Mouse (Mus musculus) B cell, adult 2 months (primary cell): ENCODE measurements around the gene Grk2.

Experiments used
- DNase-seq, 2 experiments: peaks; one replicate each; pipeline ENCODE4 v3.0.0; 2022

The Grk2 gene

DNA sequence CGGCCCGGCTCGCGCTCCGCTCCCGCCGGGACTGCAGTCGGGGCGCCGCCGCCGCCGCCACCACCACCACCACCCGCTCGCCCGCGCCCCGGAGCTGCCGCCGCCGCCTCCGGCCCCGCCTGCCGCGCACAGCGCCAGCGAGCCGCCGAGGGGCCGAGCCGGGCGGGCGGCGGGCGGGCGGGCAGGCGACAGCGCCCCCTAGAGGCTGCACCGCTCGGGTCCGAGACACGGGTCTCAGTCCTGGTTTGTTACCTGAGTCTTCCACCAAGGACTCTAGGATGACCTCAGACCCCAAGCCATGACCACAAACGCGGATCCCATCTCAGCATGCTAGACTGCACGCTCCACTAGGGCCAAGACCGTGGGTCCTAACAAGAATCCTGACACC, at the start of gene Grk2:
TSS of gene Grk2 (minus strand) at position 33 of the 388 bp plus-strand sequence.
- peak; percentile 87 to 90 for DNase-seq

DNA sequence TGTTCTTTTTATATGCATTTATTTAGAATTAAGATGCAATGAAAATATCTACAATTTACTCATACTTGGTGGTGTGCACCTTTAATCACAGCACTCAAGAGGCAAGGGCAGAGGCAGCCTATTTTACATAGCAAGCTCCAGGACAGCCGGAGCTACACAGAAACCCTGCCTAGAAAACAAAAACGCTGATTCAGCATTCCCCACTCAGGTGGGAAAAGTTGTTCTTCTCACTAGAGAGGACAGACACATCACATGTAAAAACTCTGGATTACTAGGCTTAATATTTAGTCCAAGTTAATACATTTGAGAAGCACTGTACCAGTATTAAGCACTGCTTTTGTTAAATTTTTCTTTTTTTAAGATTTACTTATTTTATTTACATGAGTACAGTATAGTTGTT, 43.4 kb upstream of the Grk2 start:
- no peak for DNase-seq

DNA sequence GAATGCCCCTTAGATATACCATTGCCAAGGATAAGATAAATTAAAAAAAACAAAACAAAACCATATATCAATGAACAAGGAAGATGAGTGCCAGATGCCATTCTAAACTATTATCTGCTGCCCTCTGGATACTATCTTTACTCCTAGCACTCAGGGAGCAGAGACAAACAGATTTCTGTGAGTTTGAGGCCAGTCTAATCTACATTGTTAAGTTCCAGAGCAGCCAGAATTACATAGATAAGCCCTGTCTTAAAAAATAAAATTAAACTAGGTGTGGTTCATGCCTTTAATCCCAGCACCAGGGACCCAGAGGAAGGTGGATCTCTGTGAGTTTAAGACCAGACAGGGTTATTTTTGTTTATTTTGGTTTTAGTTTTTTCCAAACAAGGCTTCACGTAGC, 40.5 kb upstream of the Grk2 start:
- no peak for DNase-seq

DNA sequence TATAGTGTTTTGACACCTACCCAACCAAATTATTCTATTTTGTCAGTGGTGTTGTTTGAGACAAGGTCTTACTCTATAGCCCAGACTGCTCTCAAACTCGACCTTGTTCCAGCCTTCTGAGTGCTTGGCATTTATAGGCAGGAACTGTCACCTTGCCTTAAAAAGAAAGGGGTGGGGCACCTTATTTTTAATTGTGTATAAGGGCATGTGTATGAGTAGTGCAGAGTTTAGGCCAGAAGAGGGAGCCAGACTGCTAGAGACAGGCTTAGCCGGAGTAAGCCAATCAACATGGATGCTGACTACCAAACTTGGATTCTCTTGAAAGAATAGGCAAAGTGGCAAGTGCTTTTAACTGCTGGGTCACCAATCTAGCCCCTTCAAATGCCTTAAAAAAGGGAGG, 32.1 kb upstream of the Grk2 start:
- peak; percentile 74 to 79 for DNase-seq

DNA sequence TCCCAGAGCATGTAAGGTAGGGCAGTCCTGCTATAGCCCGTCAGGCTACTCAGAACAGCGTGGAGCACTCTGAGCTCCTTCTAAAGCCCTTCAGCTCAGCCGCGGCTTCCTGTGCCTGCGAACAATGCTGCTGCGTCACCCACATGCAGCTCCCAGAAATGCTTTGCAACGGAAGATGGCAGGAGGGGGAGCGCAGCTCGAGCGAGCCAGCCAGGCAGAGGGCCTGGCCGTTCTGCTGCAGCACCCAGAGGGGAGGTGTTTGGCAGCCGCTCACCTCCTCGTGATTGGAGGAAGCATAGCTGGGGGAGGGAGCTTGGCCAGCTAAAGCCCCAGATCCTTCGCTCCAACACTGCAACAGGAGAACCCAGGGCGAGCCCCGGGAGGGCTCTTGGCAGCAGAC, 27.8 kb upstream of the Grk2 start:
- peak; percentile 86 to 87 for DNase-seq

DNA sequence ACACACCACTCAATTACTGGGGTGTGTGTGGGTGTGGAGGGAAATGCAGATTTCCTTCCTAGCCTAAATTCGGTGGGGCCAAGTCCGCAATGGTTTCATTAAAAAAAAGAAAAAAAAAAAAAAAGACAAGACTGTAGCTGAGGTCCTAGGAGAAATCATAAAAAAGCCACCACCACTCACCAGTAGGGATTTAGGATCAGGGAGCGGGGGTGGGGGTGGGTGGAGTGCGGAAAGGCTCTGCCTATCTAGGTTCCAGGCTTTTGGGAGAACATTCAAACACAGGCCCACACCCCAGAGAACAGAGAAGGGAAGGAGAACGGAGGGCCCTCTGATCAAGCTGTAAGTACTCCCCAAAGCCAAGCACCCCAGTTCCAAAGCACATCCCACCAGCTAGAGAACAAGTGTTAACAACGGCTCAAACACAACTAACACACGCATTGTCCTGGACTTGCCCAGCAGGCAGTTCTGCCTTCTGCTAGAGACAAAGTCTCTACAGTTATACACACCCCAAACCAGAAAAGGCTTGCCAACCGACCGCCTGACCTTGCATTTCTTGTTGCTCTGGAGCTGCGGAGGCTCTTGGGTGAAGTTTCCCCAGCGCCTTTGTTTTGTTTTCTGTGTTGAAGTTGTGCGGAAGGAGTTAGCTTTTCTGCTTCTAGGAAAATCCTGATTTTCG, 27.2 kb upstream of the Grk2 start:
- DNase-seq = peak; percentile 42 to 48

DNA sequence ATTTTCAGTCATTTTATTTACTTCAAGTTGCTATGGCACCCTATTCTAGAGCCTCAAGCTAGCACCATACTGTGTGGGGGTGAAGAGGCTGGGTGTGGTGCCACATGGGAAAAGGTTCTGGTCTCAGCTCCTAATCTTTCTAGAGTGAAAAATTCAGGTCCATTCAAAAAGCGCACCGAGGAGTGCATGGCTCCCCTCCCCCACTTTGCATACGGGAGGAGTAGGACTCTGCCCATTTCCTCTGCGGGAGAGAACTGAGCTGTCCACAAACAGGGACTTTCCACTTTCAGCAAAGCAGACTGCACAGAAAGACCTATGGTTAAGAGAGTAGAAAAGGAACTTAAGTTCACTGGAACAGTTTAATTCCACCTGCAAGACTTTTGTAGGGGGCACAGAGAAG, 26.6 kb upstream of the Grk2 start:
- DNase-seq = peak; percentile 75 to 78

DNA sequence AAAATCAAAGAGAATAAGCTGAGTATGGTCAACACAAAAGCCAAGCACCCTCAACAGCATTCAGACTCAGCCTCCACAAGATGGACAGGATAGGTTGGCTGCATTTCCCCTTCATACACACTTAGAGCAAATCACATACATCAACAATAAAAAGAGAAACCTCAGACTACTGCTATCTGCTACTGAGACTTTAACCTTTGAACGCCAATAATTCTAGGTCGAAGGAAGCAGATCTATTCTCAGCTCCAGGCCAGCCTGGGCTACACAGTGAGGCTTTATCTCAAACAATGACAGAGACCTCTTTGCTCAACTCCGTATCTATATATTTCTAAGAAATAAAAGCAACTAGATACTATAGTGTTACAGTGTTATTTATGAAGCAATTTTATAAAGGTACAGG, 25.3 kb upstream of the Grk2 start:
- no peak for DNase-seq

DNA sequence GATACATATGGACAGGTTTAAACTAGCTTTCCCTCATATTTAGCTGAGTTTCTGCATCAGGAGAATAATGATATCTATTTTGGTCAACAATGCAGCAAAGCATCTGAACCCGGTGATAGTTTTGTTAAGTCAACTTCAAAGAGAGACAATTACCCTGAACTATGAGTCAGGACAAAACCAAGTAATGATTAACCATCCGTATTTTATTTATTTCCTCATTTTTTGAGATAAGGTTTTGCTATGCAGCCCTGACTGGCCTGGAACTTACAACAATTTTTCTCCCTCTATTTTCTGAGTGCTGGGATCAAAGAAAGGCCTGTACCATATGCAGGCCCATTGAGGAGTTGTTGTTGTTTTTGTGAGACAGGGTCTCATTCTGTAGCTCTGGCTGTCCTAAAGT, 24.6 kb upstream of the Grk2 start:
- no peak for DNase-seq

DNA sequence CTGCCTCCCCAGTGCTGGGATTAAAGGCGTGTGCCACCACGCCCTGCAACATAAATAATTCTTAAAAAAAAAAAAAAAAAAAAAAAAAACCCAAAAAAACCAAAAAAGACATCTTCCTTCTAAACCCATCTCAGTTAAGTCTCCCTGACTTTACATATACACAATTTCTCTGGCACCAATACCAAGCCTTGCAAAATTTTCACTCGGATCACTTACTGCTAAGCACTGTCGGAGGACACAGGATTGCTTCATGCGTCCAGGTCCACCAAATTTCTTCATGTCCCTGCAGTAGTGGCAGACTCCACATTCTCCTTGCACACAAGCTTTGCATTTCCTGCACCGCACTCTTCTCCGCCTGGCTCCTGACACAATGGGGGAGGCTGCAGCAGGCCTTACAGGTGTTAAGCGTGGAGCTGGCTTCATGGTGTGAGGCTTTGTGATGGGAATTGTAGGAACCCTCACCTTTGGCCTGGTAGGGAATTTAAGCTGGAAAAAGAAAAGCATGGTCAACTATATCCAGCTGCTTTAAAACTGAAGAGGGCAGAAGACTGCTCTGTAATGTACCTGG, 22.8 kb upstream of the Grk2 start:
- DNase-seq = no peak

DNA sequence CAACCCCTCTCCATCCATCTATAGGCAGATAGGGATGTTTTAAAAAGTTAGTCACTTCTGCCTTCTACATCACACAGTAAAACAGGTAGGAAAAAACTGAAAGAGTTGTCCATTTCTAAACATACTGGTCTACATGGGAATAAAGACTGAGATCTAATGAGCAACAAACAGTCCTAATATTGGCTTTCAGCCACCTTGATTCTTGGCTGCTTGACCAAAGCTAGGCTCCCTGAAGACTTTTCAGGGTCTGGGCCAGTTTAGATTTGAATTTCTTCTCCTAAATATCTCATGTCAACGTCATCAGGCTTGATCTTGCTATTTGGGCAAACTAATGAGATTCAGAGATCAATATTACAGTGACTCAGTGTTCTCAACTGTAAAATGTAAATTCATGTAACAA, 20.9 kb upstream of the Grk2 start:
- DNase-seq = no peak

DNA sequence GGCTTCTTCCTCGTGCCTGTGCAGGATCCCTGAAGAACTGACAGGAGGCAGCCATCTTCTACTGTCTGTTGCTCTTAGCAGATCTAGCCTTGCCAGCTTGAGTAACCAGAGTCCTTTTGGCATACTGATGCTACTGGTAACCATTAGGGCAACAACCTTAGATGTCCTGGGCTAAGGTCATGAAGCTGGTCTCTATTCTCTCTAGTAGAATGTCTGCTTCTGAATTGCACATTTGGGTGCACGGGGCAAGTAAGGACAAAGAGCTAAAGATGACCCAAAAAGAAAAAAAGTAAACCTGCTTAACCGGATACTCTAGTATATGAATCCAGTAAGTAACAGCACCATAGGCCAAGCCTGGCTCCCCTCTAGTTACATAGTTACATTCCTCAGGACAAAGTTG, 20.1 kb upstream of the Grk2 start:
- no peak for DNase-seq

DNA sequence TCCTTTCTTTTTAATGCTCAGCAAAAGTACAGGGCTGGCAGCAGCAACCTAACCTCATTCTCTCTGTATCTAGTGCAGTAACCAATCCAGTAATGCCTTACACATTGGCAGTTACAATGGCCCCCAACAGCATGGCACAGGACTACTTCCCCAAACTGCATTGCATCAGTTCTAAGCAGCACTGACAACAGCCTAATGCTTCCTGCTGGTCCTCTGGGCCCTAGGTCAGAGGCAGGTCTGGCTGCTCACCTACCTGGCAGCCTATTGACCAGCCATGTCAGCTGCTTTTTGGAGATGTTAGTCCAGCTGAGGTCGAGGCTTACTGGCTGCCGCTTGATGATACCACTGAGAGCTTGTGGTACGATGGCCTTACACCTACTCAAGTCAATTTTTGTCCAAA, 16.1 kb upstream of the Grk2 start:
- no peak for DNase-seq

DNA sequence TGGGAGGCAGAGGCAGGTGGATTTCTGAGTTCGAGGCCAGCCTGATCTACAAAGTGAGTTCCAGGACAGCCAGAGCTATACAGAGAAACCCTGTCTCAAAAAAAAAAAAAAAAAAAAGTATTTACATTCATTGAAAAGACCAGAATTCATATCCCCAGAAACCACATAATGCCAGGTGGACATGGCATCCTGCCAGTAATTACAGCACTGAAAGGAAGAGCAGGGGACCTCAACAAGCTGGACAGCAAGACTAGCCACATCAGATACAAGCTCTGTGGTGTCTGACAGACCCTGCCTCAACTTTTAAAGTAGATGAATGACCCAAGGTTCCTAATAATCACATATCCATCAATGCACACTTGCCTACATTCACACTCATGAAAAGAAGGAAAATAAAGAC, 15.6 kb upstream of the Grk2 start:
- no peak for DNase-seq

DNA sequence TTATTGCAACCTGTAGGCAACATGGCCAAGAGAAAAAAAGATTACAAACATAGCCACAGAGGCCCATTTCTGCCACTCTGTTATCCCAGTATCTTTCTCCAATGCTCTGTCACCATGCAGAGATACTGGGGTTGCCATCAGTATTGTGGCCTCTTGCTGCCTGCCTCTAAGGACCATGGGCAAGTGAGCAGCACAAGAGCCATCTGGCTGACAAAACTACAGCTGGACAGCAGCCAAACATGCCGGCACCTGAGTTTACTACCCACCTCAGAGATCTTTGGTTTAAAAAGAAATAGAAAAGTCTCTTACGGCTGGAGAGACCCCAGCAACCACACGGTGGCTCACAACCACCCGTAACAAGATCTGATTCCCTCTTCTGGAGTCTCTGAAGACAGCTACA, 13.2 kb upstream of the Grk2 start:
- DNase-seq = no peak

DNA sequence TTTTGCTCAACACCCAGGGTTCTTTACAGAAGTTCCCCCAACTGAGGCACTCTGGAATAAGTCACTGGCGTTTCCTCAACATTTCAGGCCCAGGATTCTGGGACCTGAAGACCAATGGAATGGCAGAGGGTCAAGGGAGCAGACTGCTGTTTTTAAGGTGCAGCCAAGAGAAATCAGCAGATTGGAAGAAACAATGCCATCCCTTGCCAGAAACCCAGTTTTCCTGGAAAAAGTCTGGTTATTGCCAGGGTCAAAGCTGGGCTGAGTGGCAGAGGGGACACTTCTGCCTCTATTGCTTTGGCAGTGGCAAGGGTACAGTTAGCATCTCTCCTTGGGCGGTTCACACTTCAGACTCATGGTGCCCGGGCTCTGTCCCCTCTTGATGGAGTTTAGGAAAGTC, 11.2 kb upstream of the Grk2 start:
- DNase-seq = no peak

DNA sequence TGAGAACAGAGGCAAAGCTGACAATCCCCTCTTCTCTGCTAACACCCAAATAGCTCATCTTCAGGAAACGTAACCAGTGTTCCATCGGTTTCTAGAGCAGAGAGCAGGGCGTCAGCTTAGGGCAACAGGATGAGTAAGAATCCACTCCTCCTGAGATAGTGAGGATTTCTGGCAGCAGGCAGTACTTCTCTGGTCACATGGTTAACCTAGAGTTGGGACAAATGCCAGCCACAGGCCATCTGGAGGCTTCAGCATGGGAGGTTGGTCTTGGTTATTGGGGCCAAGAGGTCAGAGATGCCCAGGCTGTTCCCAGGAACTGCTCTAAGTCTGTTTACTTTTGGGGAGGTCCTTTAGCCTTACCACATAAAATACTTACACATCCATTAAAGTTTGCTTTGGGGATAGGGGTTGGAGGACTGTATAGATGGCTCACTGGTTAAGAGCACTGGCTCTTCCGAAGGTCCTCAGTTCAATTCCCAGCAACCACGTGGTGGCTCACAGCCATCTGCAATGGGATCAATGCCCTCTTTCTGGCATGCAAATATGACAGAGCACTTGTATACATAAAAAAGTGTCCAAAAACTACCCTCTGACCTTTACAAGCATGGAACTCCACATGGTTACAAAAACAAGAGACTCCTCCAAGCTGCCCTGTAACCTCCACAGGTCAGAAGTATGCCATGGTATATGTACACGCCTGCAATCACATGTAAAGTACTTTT, 9.4 kb upstream of the Grk2 start:
- DNase-seq = no peak

DNA sequence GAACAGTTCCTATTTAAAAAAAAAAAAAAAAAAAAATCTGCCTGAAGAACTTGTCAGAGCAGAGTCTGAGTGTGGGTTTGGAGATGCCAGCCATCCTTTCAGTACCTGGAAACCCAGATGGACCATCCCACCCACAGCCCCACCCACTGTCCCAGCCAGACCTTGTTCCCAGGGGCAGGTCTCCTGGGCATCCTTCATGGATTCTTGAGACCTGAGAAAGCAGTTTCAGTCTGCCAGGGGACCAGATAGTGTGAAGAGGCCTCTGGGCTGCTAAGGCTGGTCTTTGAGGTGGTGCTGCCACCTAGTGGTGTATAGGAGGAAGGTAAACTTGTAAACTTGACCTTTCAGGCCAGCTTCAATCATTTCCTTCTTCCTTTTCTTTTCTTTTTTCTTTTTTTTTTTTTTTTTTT, 3.8 kb upstream of the Grk2 start:
- peak; percentile 78 for DNase-seq

DNA sequence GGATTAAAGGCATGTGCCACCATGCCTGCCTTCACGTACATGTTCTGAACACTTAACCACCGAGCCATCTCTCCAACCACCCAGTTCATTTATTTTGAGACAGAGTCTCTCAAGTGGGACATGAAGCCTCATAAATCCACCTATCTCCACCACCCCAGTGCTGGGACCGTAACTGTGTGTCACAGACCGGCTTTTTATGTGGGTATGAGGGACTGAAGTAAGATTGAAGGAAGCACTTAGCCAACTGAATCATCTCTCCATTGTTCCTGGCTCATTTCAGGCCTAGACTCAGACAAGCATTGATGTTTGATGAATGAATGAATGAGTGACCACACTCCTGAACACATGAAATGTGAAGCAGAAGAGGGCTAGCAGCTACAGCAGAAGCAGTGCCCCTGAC, 3.3 kb upstream of the Grk2 start:
- no peak for DNase-seq

DNA sequence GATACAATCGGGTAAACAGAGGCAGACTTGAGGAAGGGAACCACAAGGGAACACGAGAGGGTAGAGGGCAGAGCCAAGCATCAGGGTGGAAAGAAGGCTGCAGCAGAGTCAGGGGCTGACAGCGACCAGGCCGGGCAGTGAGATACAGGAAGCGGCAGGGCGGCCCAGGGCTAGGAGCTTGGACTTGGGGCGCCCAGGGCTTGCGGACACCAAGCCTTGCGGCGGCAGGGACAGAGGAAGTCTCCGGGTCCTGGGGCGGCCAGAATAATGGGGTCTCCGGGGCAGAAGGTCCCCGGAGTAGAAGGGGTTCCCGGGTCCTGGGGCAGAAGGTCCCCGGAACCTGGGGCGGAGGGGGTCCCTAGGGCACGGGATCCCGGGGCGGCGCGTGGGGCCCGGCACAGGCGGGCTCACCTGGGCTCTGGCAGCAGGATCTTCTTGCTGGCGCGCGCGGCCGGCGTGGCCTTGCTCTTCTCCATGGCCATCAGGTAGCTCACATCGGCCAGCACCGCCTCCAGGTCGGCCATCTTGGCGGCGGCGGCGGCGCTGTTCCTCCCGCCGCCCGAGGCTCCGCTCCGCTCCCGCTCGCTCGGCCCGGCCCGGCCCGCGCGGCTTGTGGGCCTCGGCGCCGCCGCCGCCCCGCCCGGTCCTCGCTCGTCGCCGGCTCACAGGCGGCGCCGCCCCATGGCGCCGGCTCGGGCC, 382 bp downstream of the Grk2 start:
- DNase-seq = peak; percentile 57 to 64

DNA sequence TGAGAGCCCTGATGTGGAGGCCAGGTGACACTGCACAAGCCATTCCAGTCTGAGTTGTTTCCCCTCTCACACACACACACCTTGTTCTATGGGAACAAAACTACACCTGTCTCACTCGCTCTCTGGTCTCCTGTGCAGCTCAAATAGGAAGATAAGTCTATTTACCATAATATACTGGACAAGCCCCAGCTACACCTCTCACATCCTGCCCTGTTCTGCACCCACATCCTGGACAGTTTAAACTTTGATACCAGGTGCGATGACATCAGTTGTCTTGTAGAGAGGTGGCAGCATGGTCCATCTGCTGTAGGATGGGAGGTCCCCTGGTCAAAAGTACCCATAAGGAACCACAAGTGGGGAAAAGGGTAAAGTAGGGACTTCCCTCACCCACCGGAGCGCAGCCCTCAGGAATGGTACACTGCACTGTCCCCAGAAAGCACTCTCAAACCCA, 1.1 kb downstream of the Grk2 start:
- DNase-seq = peak; percentile 60 to 61

DNA sequence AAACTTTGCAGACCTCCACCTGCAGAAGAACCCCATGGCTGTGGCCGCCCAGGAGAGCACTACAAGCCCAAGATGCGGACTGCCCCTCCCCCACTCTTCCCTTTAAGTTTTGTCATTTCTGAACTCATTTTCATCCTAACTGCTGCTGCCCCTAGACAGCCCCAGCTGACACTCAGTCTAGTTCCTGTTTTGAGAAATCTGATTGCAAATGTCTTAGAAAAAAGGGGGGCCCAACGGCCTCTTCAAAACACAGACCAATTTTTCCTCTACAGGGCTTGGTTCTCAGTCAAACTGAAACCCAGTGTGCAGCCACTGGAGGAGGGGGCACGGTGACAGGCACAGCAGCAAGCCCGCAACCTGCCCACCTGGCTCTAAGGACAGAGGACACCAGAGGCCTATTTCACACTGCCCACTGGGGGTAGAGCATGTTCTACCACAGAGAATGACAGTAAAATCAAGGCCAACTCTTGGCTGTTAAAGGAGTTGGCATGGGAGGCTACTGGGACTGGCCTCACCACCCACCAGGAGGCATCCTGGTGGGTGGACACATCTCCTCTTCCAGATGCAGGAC, 1.7 kb downstream of the Grk2 start:
- peak; percentile 74 to 78 for DNase-seq

DNA sequence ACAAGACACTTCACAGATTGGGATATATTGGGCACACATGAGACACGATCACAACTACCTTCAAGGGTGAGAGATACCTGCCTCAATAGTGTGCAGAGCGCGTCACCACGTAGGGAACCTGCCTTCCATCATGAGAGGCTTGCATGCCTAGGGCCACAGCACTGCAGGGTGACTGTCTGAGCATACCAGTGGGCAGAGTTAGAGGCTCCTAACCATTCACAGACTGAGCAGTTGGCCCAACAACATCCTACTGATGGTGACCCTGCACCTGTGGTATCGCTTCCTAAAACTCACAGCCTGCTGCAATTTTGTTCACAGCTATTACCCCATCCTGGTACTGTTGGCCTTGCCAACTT, 2.4 kb downstream of the Grk2 start:
- peak; percentile 45 to 55 for DNase-seq
